Mouse (Mus musculus) megakaryocyte, embryonic 14.5 days (primary cell): ENCODE measurements around the gene Vars. TPM values are rescaled to one million over a fixed set of nuclear protein-coding genes. Genes with fewer than 3 reads are reported as not detected.
"Not testable (repeated sequence)": the region's sequence is repeated elsewhere in the genome, so short reads cannot be mapped to it uniquely, and the experiment has no call there.

Experiments used
- H3K27me3 ChIP-seq: replicated peaks from 2 replicates; pipeline ENCODE3; 2012; ENCODE audit warnings: inconsistent platforms
- H3K36me3 ChIP-seq: replicated peaks from 2 replicates; pipeline ENCODE3; 2012; ENCODE audit warnings: low read length, inconsistent platforms, mixed read lengths
- H3K4me1 ChIP-seq: 2 replicates; pipeline ENCODE4 v1.6.1; 2012; ENCODE audit warnings: inconsistent platforms
- H3K4me3 ChIP-seq: replicated peaks from 2 replicates; pipeline ENCODE3; 2012; ENCODE audit warnings: moderate library complexity, mild to moderate bottlenecking, inconsistent platforms
- H3K9me3 ChIP-seq: 2 replicates; pipeline ENCODE4 v1.6.1; 2012; ENCODE audit warnings: inconsistent platforms
- FLI1 ChIP-seq: IDR thresholded peaks from 2 replicates; pipeline ENCODE4 v1.6.1; 2012; ENCODE audit warnings: low read length, inconsistent platforms, mixed read lengths
- GATA1 ChIP-seq: IDR thresholded peaks from 3 replicates; pipeline ENCODE4 v1.6.1; 2012; ENCODE audit warnings: mixed read lengths, low read length, inconsistent platforms, borderline replicate concordance
- polyA plus RNA-seq: library from polyadenylated mRNA; stranded (reverse); fragments of >175 nt; gene quantifications from 2 replicates; pipeline ENCODE4 v1.2.3, GENCODE M21; 2012; ENCODE audit warnings: low replicate concordance; ENCODE audit not compliant: insufficient read depth

Gene Vars
- polyA plus RNA-seq: 188 and 650 TPM in 2 replicates

DNA sequence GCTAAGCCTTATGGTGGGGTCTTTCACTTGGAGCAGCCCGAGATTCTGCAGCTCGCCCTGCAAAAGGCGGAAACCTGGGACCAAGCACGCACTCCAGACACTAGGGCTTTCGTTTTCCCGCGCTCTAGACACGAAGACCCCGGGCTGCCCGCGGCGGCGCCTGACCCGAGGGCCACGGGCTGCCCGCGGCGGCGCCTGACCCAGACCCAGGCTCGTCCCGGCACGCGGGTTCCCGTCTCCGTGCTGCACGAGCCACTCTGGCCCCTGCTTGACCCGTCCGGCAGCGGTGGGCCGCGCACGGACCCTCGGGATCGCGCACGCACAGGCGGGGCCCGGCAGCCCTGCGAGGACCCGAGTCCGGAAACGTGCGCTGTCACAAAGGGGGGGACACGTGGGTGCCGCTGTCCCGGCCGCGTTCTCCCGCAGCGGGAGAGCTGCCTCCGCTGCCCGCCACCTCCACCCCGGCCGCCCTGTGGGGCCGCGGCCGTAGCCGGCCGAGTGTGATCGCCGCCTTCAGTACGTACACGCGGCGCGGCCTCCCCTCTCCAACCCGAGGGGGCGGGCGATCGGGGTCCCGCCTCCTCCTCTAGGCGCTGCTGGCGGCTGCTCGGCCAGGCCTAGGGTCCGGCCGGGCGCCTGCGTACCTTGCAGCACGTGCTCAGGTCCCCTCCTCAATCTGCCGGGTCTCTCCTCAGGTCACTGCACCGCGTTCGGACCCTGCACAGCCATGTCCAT, at the start of gene Vars:
Gene Vars, plus strand, starts transcription at position 271 of the 735 bp plus-strand sequence.
- no peaks in the 10 kb centered on the region for H3K9me3 ChIP-seq
- peaks cover 56% of the 10 kb centered on the region for H3K36me3 ChIP-seq

GRCm38 (mm10) chr17:34951636-34952377, 49.0 kb upstream of the Vars start:
- peak overlapping the region; percentile 97 for H3K4me3 ChIP-seq
- TF ChIP-seq FLI1: no peak
- TF ChIP-seq GATA1: no peak
- peaks cover under 1% of the 10 kb centered on the region for H3K27me3 ChIP-seq
- H3K9me3 ChIP-seq: no peaks in the 10 kb centered on the region
- H3K36me3 ChIP-seq: peaks cover 15% of the 10 kb centered on the region
- peaks cover 19% of the 10 kb centered on the region for H3K4me1 ChIP-seq

More for the DNA sequence above, at the start of gene Vars:
- Histone ChIP-seq H3K27me3 (no peaks in the 10 kb centered on the region), H3K4me3 (peak within 1 kb of the TSS; percentile 100), H3K4me1 (peaks cover 78% of the 10 kb centered on the region)
- TF ChIP-seq FLI1: peak; percentile 51; the same call in 1 of the 2 replicates
- TF ChIP-seq GATA1: no peak

DNA sequence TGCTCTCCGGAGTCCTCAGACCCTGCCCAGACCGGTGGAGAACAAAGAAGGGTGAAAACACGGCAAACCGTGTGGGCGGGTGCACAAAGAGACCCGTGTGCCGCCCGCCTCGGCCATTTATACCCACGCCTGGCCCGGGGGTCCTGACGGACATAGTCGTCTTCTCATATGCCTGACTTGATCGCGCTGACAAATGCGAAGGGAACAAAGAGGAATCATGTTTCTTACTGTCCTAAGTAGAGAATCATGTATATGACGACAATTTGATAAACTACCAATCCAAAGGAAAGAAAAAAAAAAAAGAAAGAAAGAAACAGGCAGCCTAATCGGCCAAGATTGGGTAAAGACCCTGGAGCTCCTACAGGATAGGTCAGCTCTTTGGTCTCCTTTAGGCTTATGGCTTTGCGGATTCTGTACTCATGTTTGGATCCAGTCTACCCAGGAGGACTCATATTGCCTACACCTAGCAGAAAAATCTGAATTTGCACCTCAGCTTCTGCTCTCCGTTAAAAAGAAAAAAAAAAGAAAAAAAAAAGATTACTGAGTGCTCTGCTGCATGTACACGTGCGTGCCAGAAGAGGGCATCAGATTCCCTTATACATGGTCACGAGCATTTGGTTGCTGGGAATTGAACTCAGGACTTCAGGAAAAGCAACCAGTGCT, 48.3 kb upstream of the Vars start:
- peaks cover 15% of the 10 kb centered on the region for H3K36me3 ChIP-seq
- TF ChIP-seq GATA1 (no peak), FLI1 (no peak)

GRCm38 (mm10) chr17:34953258-34953657, 47.5 kb upstream of the Vars start:
- H3K36me3 ChIP-seq: peaks cover 15% of the 10 kb centered on the region

More for the DNA sequence above, 48.3 kb upstream of the Vars start:
- H3K4me1 ChIP-seq: peaks cover 19% of the 10 kb centered on the region
- 0 out of 2 replicates have a peak, but pooled peaks cover 2% of the 10 kb centered on the region for H3K9me3 ChIP-seq
- H3K4me3 ChIP-seq: peak overlapping the region; percentile 97
- peaks cover 2% of the 10 kb centered on the region for H3K27me3 ChIP-seq

GRCm38 (mm10) chr17:34953904-34954303, 46.9 kb upstream of the Vars start:
- Histone ChIP-seq H3K4me1 (peaks cover 19% of the 10 kb centered on the region), H3K4me3 (no peak overlapping the region), H3K36me3 (peaks cover 15% of the 10 kb centered on the region), H3K27me3 (peaks cover 2% of the 10 kb centered on the region), H3K9me3 (0 out of 2 replicates have a peak, but pooled peaks cover 3% of the 10 kb centered on the region)
- TF ChIP-seq FLI1: no peak
- TF ChIP-seq GATA1: no peak

More at GRCm38 (mm10) chr17:34953258-34953657, 47.5 kb upstream of the Vars start:
- 0 out of 2 replicates have a peak, but pooled peaks cover 3% of the 10 kb centered on the region for H3K9me3 ChIP-seq
- no peak overlapping the region for H3K4me3 ChIP-seq
- peaks cover 19% of the 10 kb centered on the region for H3K4me1 ChIP-seq
- H3K27me3 ChIP-seq: peaks cover 2% of the 10 kb centered on the region
- no peak for TF ChIP-seq FLI1

GRCm38 (mm10) chr17:34954831-34955230, 46.0 kb upstream of the Vars start:
- Histone ChIP-seq H3K4me3 (no peak overlapping the region), H3K27me3 (peaks cover 8% of the 10 kb centered on the region), H3K36me3 (peaks cover 11% of the 10 kb centered on the region), H3K9me3 (0 out of 2 replicates have a peak, but pooled peaks cover 3% of the 10 kb centered on the region), H3K4me1 (peaks cover 25% of the 10 kb centered on the region)
- no peak for TF ChIP-seq FLI1
- no peak for TF ChIP-seq GATA1

- Histone ChIP-seq H3K9me3 (0 out of 2 replicates have a peak, but pooled peaks cover 3% of the 10 kb centered on the region), H3K27me3 (peaks cover 16% of the 10 kb centered on the region), H3K36me3 (peaks cover under 1% of the 10 kb centered on the region), H3K4me3 (no peak overlapping the region), H3K4me1 (peaks cover 23% of the 10 kb centered on the region)
- TF ChIP-seq FLI1 (no peak), GATA1 (no peak)
Measured at GRCm38 (mm10) chr17:34955884-34956283, 44.9 kb upstream of the Vars start.

- H3K4me1 ChIP-seq: peaks cover 18% of the 10 kb centered on the region
- H3K4me3 ChIP-seq: no peak overlapping the region
- H3K36me3 ChIP-seq: no peaks in the 10 kb centered on the region
- TF ChIP-seq GATA1 (no peak), FLI1 (no peak)
- H3K9me3 ChIP-seq: 0 out of 2 replicates have a peak, but pooled peaks cover 3% of the 10 kb centered on the region
- peaks cover 20% of the 10 kb centered on the region for H3K27me3 ChIP-seq
Measured at GRCm38 (mm10) chr17:34956340-34956739, 44.4 kb upstream of the Vars start.

GRCm38 (mm10) chr17:34957291-34957690, 43.5 kb upstream of the Vars start:
- H3K27me3 ChIP-seq: peaks cover 27% of the 10 kb centered on the region
- H3K4me1 ChIP-seq: peaks cover 15% of the 10 kb centered on the region
- H3K4me3 ChIP-seq, H3K36me3 ChIP-seq, H3K9me3 ChIP-seq: not testable (repeated sequence)

DNA sequence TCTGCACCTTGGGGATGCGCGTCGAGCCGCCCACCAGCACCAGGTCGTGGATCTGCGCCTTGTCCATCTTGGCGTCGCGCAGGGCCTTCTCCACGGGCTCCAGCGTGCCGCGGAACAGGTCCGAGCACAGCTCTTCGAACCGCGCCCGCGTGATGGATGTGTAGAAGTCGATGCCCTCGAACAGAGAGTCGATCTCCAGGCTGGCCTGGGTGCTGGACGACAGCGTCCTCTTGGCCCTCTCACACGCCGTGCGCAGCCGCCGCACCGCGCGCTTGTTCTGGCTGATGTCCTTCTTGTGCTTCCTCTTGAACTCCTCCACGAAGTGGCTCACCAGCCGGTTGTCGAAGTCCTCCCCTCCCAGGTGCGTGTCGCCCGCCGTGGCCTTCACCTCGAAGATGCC, 42.8 kb upstream of the Vars start:
- Histone ChIP-seq H3K4me1 (peaks cover 15% of the 10 kb centered on the region), H3K27me3 (peaks cover 33% of the 10 kb centered on the region)
- H3K9me3 ChIP-seq, H3K4me3 ChIP-seq, H3K36me3 ChIP-seq: not testable (repeated sequence)

GRCm38 (mm10) chr17:34958734-34959129, 42.1 kb upstream of the Vars start:
- H3K9me3 ChIP-seq, H3K36me3 ChIP-seq: not testable (repeated sequence)
- peak overlapping the region; percentile 89 for H3K4me3 ChIP-seq
- peaks cover 15% of the 10 kb centered on the region for H3K4me1 ChIP-seq
- peaks cover 39% of the 10 kb centered on the region for H3K27me3 ChIP-seq

- not testable (repeated sequence) for H3K36me3 ChIP-seq, H3K9me3 ChIP-seq
- Histone ChIP-seq H3K4me3 (peak within 1 kb of the TSS; percentile 92), H3K27me3 (peaks cover 42% of the 10 kb centered on the region), H3K4me1 (peaks cover 16% of the 10 kb centered on the region)
Measured at GRCm38 (mm10) chr17:34959130-34959778, 41.5 kb upstream of the Vars start, which contains the start of gene Hspa1b. TSS of gene Hspa1b (minus strand) at chr17:34959238.
